Mouse (Mus musculus) stomach, embryonic 16.5 days (tissue): ENCODE measurements around the gene Slc22a22. TPM values are rescaled to one million over a fixed set of nuclear protein-coding genes. Genes with fewer than 3 reads are reported as not detected.

Experiments
- ATAC-seq: fragments of 200-750 bp; cut with Nextera tagmentation; 2 replicates; pipeline ENCODE4 v1.8.0; 2017; ENCODE audit warnings: moderate number of reproducible peaks, moderate TSS enrichment; ENCODE audit not compliant: insufficient read depth, low FRiP score
- H3K27ac ChIP-seq: fragments of 300-500 bp; sonication (generic); 2 replicates; pipeline ENCODE4 v1.5.1; 2014; ENCODE audit warnings: low read length
- H3K27me3 ChIP-seq: fragments of 300-500 bp; sonication (generic); 2 replicates; pipeline ENCODE4 v1.6.1; 2014; ENCODE audit warnings: low read length, control low read depth, mixed read lengths; ENCODE audit not compliant: control insufficient read depth, insufficient read depth
- H3K36me3 ChIP-seq: fragments of 300-500 bp; sonication (generic); 2 replicates; pipeline ENCODE4 v1.6.1; 2014; ENCODE audit warnings: low read length; ENCODE audit not compliant: control insufficient read depth, insufficient read depth
- H3K4me1 ChIP-seq: fragments of 300-500 bp; sonication (generic); 2 replicates; pipeline ENCODE4 v1.6.1; 2014; ENCODE audit warnings: low read length, control low read depth, mixed read lengths; ENCODE audit not compliant: control insufficient read depth, insufficient read depth
- H3K4me2 ChIP-seq: fragments of 300-500 bp; sonication (generic); 2 replicates; pipeline ENCODE4 v1.6.1; 2014; ENCODE audit warnings: low read depth, low read length, mixed read lengths
- H3K4me3 ChIP-seq: fragments of 300-500 bp; sonication (generic); replicated peaks from 2 replicates; pipeline ENCODE4 v1.5.1; 2014; ENCODE audit warnings: mild to moderate bottlenecking, low read length
- H3K9ac ChIP-seq: fragments of 300-500 bp; sonication (generic); 2 replicates; pipeline ENCODE4 v1.6.1; 2014; ENCODE audit warnings: low read length
- H3K9me3 ChIP-seq: fragments of 300-500 bp; sonication (generic); replicated peaks from 2 replicates; pipeline ENCODE4 v1.6.1; 2016; ENCODE audit warnings: low read length, control low read depth; ENCODE audit not compliant: control insufficient read depth
- WGBS: fragments of 180-500 bp; shearing (Covaris S2); extraction: QIAGEN DNeasy Blood & Tissue Kit; methylation state at CpG from one replicate; pipeline ENCODE4 v1.1.7; 2014; 5-methylcytosine and 5-hydroxymethylcytosine counted together
- polyA plus RNA-seq: library from polyadenylated mRNA; unstranded; fragments of >200 nt; fragmentation: Nextera tagmentation; extraction: Ambion mirVana; gene quantifications from 2 replicates; pipeline ENCODE4 v1.2.1, GENCODE M21; 2015

The Slc22a22 gene
- polyA plus RNA-seq, 1 experiment from 2014 or later = not detected

DNA sequence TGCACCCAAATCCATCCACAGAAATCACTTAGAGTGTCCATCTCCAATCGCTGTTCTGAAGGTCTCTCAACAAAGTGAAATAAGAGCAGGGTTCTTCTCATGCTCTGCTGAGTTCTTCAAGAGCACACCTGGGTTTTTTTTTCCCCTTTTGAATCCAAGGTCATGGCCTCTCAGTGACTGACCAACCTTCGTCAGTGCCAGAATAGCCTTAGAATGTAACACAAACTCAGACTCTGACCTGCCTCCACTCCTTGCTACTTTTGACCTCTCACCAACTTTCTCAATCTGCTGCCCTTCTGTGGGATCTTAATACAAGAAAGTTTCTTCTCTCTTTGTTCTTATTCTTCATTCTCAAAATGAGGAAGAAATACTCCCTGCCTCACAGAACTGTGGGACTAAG lies 18.7 kb upstream of the Slc22a22 start:
- WGBS = 78% methylated on average over 2 of the region's 2 CpGs
- ATAC-seq = no peak
- H3K27me3 ChIP-seq = no peaks in the 10 kb centered on the region

DNA sequence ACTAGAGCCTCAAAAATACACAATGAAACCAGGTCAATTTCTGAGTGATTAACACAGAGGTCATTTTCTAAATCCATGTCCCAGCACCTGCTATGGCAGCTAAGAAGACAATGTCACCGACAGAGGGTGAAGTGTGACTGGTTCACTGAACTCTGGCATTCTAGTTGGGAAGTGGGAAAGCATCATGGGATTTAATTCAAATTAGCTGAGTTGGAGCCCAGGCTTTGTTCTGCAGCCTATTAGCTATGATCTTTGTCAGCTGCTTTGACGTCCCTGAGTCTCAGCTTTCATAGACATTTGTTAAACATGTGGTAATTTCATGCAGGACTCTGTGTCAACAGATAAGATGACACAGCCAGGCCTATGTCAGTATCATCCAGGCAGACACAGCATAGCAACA lies 5.1 kb upstream of the Slc22a22 start:
- no peak overlapping the region for H3K4me3 ChIP-seq
- 52% methylated on average over 2 of the region's 2 CpGs for WGBS
- H3K9ac ChIP-seq = no peak overlapping the region

More for the DNA sequence above, 18.7 kb upstream of the Slc22a22 start:
- Histone ChIP-seq H3K4me1 (no peaks in the 10 kb centered on the region), H3K9ac (no peak overlapping the region), H3K36me3 (no peaks in the 10 kb centered on the region), H3K4me2 (no peak overlapping the region), H3K27ac (no peak overlapping the region), H3K9me3 (no peaks in the 10 kb centered on the region), H3K4me3 (no peak overlapping the region)

GRCm38 (mm10) chr15:57471648-57472047 lies 5.8 kb downstream of the Slc22a22 start:
- no peaks in the 10 kb centered on the region for H3K9me3 ChIP-seq
- H3K4me1 ChIP-seq = no peaks in the 10 kb centered on the region
- H3K27me3 ChIP-seq = no peaks in the 10 kb centered on the region
- no peak overlapping the region for H3K27ac ChIP-seq
- no peak overlapping the region for H3K9ac ChIP-seq
- no peak overlapping the region for H3K4me3 ChIP-seq
- no peaks in the 10 kb centered on the region for H3K36me3 ChIP-seq
- no peak overlapping the region for H3K4me2 ChIP-seq
- ATAC-seq = no peak
- 55% methylated on average over 3 of the region's 3 CpGs for WGBS

More for the DNA sequence above, 5.1 kb upstream of the Slc22a22 start:
- H3K27ac ChIP-seq = no peak overlapping the region
- no peak for ATAC-seq
- no peaks in the 10 kb centered on the region for H3K27me3 ChIP-seq
- 0 out of 2 replicates have a peak, but pooled peaks cover 3% of the 10 kb centered on the region for H3K9me3 ChIP-seq
- no peaks in the 10 kb centered on the region for H3K36me3 ChIP-seq
- no peak overlapping the region for H3K4me2 ChIP-seq
- H3K4me1 ChIP-seq = no peaks in the 10 kb centered on the region

DNA sequence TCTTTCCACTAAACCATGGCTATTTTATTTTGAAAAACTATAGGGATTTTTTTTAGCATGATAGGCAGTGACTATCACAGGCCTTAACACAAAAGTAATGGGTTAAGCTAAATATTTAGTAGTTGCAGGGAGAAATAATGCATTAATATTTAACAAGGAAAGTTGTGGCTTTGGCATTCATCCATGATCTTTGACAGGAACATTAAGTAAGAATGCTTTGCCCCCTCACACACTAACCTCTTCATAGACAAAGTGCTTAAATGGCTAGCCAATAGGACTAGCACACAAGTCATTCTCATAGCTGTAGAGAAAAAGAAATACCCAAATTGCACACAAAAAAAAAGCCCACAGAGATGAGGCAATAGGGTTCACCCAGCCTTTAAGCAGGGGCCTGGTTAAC lies 11.4 kb downstream of the Slc22a22 start:
- Histone ChIP-seq H3K36me3 (no peaks in the 10 kb centered on the region), H3K4me1 (no peaks in the 10 kb centered on the region), H3K4me2 (no peak overlapping the region), H3K9ac (no peak overlapping the region), H3K9me3 (no peaks in the 10 kb centered on the region), H3K4me3 (no peak overlapping the region), H3K27ac (no peak overlapping the region), H3K27me3 (no peaks in the 10 kb centered on the region)
- ATAC-seq = no peak

- H3K4me3 ChIP-seq = no peak overlapping the region
- H3K9ac ChIP-seq = no peak overlapping the region
- no peak overlapping the region for H3K27ac ChIP-seq
- no peak for ATAC-seq
- no peak overlapping the region for H3K4me2 ChIP-seq
- H3K27me3 ChIP-seq = no peaks in the 10 kb centered on the region
- 86% methylated on average over 6 of the region's 6 CpGs for WGBS
- no peaks in the 10 kb centered on the region for H3K9me3 ChIP-seq
- no peaks in the 10 kb centered on the region for H3K4me1 ChIP-seq
- H3K36me3 ChIP-seq = no peaks in the 10 kb centered on the region
Observed at GRCm38 (mm10) chr15:57465061-57465460, 12.4 kb downstream of the Slc22a22 start.

DNA sequence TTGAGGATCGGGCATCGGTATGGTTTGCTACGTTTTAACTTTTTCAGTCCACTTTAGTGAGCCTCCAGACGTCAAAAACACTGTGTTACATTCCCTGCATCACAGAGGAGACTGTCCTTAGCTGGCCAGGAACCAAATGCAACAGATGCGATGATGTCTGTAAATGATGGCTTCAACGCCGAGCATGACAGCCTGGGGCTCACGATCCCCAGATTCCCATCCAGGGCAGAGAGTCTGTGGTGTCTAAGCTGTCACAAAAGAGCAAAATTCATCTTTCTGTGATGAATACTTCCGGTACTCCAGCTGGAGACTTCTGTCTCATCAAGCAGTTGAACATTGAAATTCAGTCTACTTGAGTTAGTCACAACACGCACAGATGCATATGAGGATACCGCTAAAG lies 13.4 kb downstream of the Slc22a22 start:
- WGBS = 63% methylated on average over 11 of the region's 11 CpGs
- Histone ChIP-seq H3K27ac (no peak overlapping the region), H3K9ac (no peak overlapping the region), H3K27me3 (no peaks in the 10 kb centered on the region), H3K4me3 (no peak overlapping the region), H3K9me3 (no peaks in the 10 kb centered on the region), H3K36me3 (no peaks in the 10 kb centered on the region), H3K4me1 (no peaks in the 10 kb centered on the region), H3K4me2 (no peak overlapping the region)
- no peak for ATAC-seq

DNA sequence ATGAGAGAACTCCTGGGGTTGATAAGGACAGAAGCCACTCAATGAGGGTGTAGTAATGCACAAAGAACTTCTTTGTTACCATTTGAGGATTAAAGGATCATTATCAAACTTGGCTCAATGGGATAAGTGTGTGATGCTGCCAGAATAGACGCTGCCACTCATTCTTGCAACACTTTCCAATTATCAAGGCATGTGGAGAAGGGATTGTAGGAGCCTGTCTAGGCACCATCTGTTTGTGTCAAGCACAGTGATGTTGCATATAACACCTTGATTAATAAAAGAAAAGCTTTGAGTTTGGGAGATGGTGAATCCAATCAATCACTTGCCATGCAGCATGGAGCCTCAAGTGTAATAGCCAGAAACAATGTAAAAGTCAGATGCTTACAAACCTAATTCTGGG lies 16.1 kb downstream of the Slc22a22 start:
- Histone ChIP-seq H3K27me3 (no peaks in the 10 kb centered on the region), H3K9ac (no peak overlapping the region), H3K4me2 (no peak overlapping the region), H3K36me3 (no peaks in the 10 kb centered on the region), H3K9me3 (no peaks in the 10 kb centered on the region), H3K4me1 (no peaks in the 10 kb centered on the region), H3K27ac (no peak overlapping the region), H3K4me3 (no peak overlapping the region)
- 52% methylated on average over 1 of the region's 1 CpGs for WGBS
- ATAC-seq = no peak

GRCm38 (mm10) chr15:57457374-57457773 lies 20.1 kb downstream of the Slc22a22 start:
- no peak overlapping the region for H3K27ac ChIP-seq
- 52% methylated on average over 2 of the region's 2 CpGs for WGBS
- H3K9me3 ChIP-seq = no peaks in the 10 kb centered on the region
- H3K36me3 ChIP-seq = no peaks in the 10 kb centered on the region
- no peaks in the 10 kb centered on the region for H3K4me1 ChIP-seq
- no peak overlapping the region for H3K4me3 ChIP-seq
- H3K4me2 ChIP-seq = no peak overlapping the region
- H3K9ac ChIP-seq = no peak overlapping the region
- H3K27me3 ChIP-seq = no peaks in the 10 kb centered on the region
- ATAC-seq = no peak

DNA sequence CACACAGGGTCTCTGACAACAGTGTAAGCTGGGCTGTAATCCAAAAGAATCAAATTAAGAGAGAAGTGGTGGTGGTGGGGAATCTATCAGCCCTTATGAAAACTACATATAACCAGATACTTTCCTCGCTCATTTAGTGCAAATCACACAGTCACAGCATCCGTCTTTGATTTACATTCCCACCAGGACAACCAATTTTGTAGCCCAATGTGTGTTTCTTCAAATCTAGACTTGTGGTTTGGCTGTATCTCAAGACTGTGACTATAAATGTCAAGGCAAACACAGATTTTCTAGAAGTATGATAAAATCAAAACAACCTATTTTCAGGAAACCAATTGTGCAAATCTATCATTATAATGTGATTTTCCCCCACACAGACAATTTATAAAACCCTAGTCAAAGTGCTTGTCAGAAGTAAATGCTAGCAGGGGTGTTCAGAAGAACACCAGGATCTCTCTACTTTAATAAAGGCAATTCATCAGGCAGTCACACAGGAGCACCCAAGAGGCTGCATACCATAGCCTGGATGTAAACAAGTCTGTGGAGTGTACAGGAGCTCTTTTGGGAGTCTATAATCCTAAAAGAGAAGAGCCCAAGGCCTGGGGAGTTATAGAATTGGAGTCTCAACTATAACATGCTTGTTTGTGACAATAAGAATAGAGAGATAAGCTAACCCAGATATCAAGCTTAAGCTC lies 42.6 kb downstream of the Slc22a22 start:
- no peaks in the 10 kb centered on the region for H3K27me3 ChIP-seq
- H3K4me1 ChIP-seq = no peaks in the 10 kb centered on the region
- H3K27ac ChIP-seq = no peak overlapping the region
- no peak overlapping the region for H3K4me3 ChIP-seq
- no peaks in the 10 kb centered on the region for H3K9me3 ChIP-seq
- 31% methylated on average over 2 of the region's 2 CpGs for WGBS
- no peaks in the 10 kb centered on the region for H3K36me3 ChIP-seq
- H3K9ac ChIP-seq = no peak overlapping the region
- ATAC-seq = no peak
- H3K4me2 ChIP-seq = no peak overlapping the region
